Mouse (Mus musculus) hindbrain, embryonic 16.5 days (tissue): Measurements from ENCODE around the gene Slc25a51. TPM values are rescaled to one million over a fixed set of nuclear protein-coding genes. Genes with fewer than 3 reads are reported as not detected.

Source experiments
- ATAC-seq: fragments of 200-750 bp; cut with Nextera tagmentation; 2 replicates; pipeline ENCODE4 v1.8.0; 2017; ENCODE audit warnings: moderate TSS enrichment, moderate library complexity
- H3K27ac ChIP-seq: fragments of 300-500 bp; sonication (generic); 2 replicates; pipeline ENCODE4 v1.5.1; 2014; ENCODE audit warnings: low read depth, mild to moderate bottlenecking, control low read depth, low read length, moderate library complexity
- H3K27me3 ChIP-seq: fragments of 300-500 bp; sonication (generic); replicated peaks from 2 replicates; pipeline ENCODE4 v1.6.1; 2014; ENCODE audit warnings: low read length; ENCODE audit not compliant: control insufficient read depth, insufficient read depth
- H3K36me3 ChIP-seq: fragments of 300-500 bp; sonication (generic); 2 replicates; pipeline ENCODE4 v1.6.1; 2014; ENCODE audit warnings: mild to moderate bottlenecking, low read length, moderate library complexity, mixed read lengths; ENCODE audit not compliant: control insufficient read depth, insufficient read depth
- H3K4me1 ChIP-seq: fragments of 300-500 bp; sonication (generic); 2 replicates; pipeline ENCODE4 v1.6.1; 2014; ENCODE audit warnings: low read depth, low read length; ENCODE audit not compliant: control insufficient read depth, insufficient read depth
- H3K4me2 ChIP-seq: fragments of 300-500 bp; sonication (generic); 2 replicates; pipeline ENCODE4 v1.6.1; 2014; ENCODE audit warnings: mild to moderate bottlenecking, low read length, control low read depth, moderate library complexity
- H3K4me3 ChIP-seq: fragments of 300-500 bp; sonication (generic); 2 replicates; pipeline ENCODE4 v1.5.1; 2014; ENCODE audit warnings: mild to moderate bottlenecking, low read length, control low read depth, moderate library complexity
- H3K9ac ChIP-seq: fragments of 300-500 bp; sonication (generic); 2 replicates; pipeline ENCODE4 v1.6.1; 2014; ENCODE audit warnings: low read depth, mild to moderate bottlenecking, control low read depth, low read length, moderate library complexity
- H3K9me3 ChIP-seq: fragments of 300-500 bp; sonication (generic); 2 replicates; pipeline ENCODE4 v1.6.1; 2014; ENCODE audit warnings: mild to moderate bottlenecking, low read length, moderate library complexity; ENCODE audit not compliant: control insufficient read depth
- WGBS: fragments of 180-500 bp; shearing (Covaris S2); extraction: QIAGEN DNeasy Blood & Tissue Kit; methylation state at CpG from one replicate; pipeline ENCODE4 v1.1.7; 2014; 5-methylcytosine and 5-hydroxymethylcytosine counted together
- polyA plus RNA-seq: library from polyadenylated mRNA; unstranded; fragments of >200 nt; fragmentation: Nextera tagmentation; extraction: Ambion mirVana; gene quantifications from 2 replicates; pipeline ENCODE4 v1.2.1, GENCODE M21; 2015

The Slc25a51 gene
- polyA plus RNA-seq, 1 experiment from 2014 or later = 59.4 TPM

DNA sequence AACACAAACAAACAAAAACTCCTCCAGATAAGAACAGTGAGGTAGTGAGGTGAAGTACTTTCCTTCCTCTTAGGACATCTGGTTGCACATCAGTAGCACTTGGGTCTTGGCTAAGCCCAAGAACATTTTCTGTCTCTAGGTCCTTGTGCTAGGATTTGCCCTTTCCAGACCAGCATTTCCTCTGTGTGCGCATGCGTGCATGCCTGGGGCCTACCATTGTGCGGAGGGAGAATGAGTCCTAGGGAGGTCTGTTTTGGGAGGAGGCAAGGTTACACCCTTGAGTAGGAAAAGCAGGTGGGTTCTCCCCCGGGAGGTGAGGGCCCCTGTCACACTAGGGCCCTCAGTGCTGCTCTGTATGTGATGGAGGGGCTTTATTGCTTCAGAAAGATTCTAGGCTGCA is 10.5 kb upstream of the Slc25a51 start:
- peaks cover 2% of the 10 kb centered on the region for H3K4me1 ChIP-seq
- H3K4me2 ChIP-seq = no peak overlapping the region
- H3K27me3 ChIP-seq = no peaks in the 10 kb centered on the region; the same call in 1 of the 2 replicates
- H3K9ac ChIP-seq = no peak overlapping the region
- WGBS = 80% methylated on average over 4 of the region's 4 CpGs
- H3K36me3 ChIP-seq = no peaks in the 10 kb centered on the region
- no peak overlapping the region for H3K4me3 ChIP-seq
- no peak overlapping the region for H3K27ac ChIP-seq
- H3K9me3 ChIP-seq = no peaks in the 10 kb centered on the region
- ATAC-seq = no peak

- Histone ChIP-seq H3K4me2 (peak overlapping the region; percentile 35), H3K36me3 (no peaks in the 10 kb centered on the region), H3K4me1 (peaks cover 2% of the 10 kb centered on the region), H3K9ac (peak overlapping the region; percentile 32; the same call in 1 of the 2 replicates), H3K9me3 (no peaks in the 10 kb centered on the region), H3K4me3 (no peak overlapping the region), H3K27me3 (no peaks in the 10 kb centered on the region; the same call in 1 of the 2 replicates), H3K27ac (no peak overlapping the region)
- peak; percentile 59 for ATAC-seq
- WGBS = 27% methylated on average over 10 of the region's 11 CpGs
Measured at GRCm38 (mm10) chr4:45418229-45418950, 9.8 kb upstream of the Slc25a51 start.

- H3K27me3 ChIP-seq = no peaks in the 10 kb centered on the region; the same call in 1 of the 2 replicates
- no peaks in the 10 kb centered on the region for H3K9me3 ChIP-seq
- H3K9ac ChIP-seq = no peak overlapping the region
- WGBS = 65% methylated on average over 7 of the region's 7 CpGs
- no peak overlapping the region for H3K4me2 ChIP-seq
- no peak overlapping the region for H3K27ac ChIP-seq
- peaks cover 2% of the 10 kb centered on the region for H3K4me1 ChIP-seq
- no peak for ATAC-seq
- H3K36me3 ChIP-seq = no peaks in the 10 kb centered on the region
- H3K4me3 ChIP-seq = no peak overlapping the region
Measured at GRCm38 (mm10) chr4:45416314-45416713, 7.7 kb upstream of the Slc25a51 start.

DNA sequence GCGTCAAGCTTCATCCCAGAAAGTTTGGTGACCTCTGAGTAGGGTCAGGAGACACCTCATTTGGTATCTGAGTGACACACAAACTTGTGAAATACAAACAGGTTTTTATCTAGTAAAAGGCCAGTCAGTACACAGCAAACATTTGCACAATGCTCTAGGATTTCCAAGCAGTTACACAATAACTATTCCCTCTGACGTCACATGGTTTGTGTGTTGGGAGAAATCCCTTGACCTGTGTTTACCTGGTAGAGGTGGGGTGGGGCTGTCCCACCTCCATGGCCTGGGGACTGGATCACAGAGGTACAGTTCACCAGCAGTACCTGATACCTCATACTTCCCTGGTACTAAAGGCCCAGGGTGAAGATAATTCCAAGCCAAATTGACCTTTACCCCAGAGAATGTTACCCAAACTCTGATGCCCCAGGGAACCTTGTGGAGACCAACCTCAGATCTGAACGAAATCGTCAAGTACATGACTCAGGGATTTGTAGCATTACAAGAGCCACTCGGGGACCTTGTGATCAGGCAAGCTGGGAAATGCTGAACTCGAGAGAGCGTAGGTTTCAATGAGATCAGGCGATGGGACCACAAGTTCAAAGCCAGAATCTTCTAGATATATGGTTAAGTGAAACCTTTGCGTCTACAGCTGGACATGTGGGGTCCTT is 5.2 kb upstream of the Slc25a51 start:
- no peak overlapping the region for H3K9ac ChIP-seq
- 85% methylated on average over 9 of the region's 9 CpGs for WGBS
- H3K36me3 ChIP-seq = no peaks in the 10 kb centered on the region
- no peaks in the 10 kb centered on the region; the same call in 1 of the 2 replicates for H3K27me3 ChIP-seq
- peaks cover 2% of the 10 kb centered on the region; the same call in 1 of the 2 replicates for H3K4me1 ChIP-seq
- H3K4me3 ChIP-seq = no peak overlapping the region
- no peak overlapping the region for H3K4me2 ChIP-seq
- H3K9me3 ChIP-seq = no peaks in the 10 kb centered on the region
- H3K27ac ChIP-seq = no peak overlapping the region
- no peak for ATAC-seq

GRCm38 (mm10) chr4:45412433-45413192 is 4.0 kb upstream of the Slc25a51 start:
- WGBS = 73% methylated on average over 16 of the region's 16 CpGs
- Histone ChIP-seq H3K9me3 (no peaks in the 10 kb centered on the region), H3K9ac (no peak overlapping the region), H3K4me1 (peaks cover 2% of the 10 kb centered on the region), H3K4me2 (no peak overlapping the region), H3K36me3 (no peaks in the 10 kb centered on the region), H3K27me3 (no peaks in the 10 kb centered on the region; the same call in 1 of the 2 replicates), H3K27ac (no peak overlapping the region), H3K4me3 (no peak overlapping the region)
- no peak for ATAC-seq

- ATAC-seq = no peak
- no peaks in the 10 kb centered on the region; the same call in 1 of the 2 replicates for H3K27me3 ChIP-seq
- H3K27ac ChIP-seq = no peak overlapping the region
- no peak overlapping the region for H3K9ac ChIP-seq
- no peaks in the 10 kb centered on the region for H3K9me3 ChIP-seq
- WGBS = 90% methylated on average over 8 of the region's 8 CpGs
- no peaks in the 10 kb centered on the region for H3K36me3 ChIP-seq
- peaks cover 15% of the 10 kb centered on the region for H3K4me1 ChIP-seq
- no peak overlapping the region for H3K4me2 ChIP-seq
- no peak overlapping the region for H3K4me3 ChIP-seq
Measured at GRCm38 (mm10) chr4:45411181-45411790, 2.7 kb upstream of the Slc25a51 start.

GRCm38 (mm10) chr4:45409270-45409669 is 704 bp upstream of the Slc25a51 start:
- peak overlapping the region; percentile 94 for H3K27ac ChIP-seq
- under 1% methylated on average over 10 of the region's 10 CpGs for WGBS

DNA sequence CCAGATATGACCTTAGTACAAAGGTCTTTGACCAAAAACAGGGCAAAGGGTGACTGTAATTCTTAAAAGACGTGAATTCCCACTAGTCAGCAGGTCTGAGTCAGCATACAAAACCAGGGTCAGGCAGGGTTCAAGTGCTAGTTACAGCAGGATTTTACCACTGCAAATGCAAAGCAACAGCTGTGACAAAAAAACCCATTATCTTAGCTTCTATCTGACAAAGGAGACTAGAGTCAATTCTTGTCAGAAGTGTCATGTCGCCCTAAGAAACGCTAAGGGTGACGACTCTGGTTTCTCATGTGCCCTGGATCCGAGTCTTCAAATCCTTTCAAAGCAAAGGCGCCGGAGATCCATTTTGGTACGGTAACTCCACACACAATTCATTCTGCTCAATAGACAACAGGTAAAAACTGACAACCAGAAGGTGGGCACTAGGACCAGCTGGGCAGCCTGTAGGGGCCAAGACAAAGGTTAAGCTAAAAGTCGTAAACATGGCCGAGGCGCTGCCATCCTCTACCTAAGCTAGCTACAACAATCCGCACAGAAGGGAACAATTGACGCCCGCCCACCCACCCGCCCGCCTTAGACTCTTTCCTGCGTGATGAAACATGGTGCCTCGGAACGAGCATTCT is 747 bp downstream of the Slc25a51 start:
- Histone ChIP-seq H3K27me3 (no peaks in the 10 kb centered on the region), H3K9ac (peak overlapping the region; percentile 95), H3K9me3 (no peaks in the 10 kb centered on the region), H3K4me2 (peak overlapping the region; percentile 79), H3K4me3 (peak overlapping the region; percentile 95), H3K27ac (peak overlapping the region; percentile 94), H3K36me3 (peaks cover 13% of the 10 kb centered on the region), H3K4me1 (peaks cover 19% of the 10 kb centered on the region)
- no peak for ATAC-seq
- under 1% methylated on average over 19 of the region's 19 CpGs for WGBS

More at GRCm38 (mm10) chr4:45409270-45409669, 704 bp upstream of the Slc25a51 start:
- peaks cover 19% of the 10 kb centered on the region for H3K4me1 ChIP-seq
- no peaks in the 10 kb centered on the region for H3K9me3 ChIP-seq
- H3K27me3 ChIP-seq = no peaks in the 10 kb centered on the region
- no peak; the same call in 1 of the 2 replicates for ATAC-seq
- peak overlapping the region; percentile 79 for H3K4me2 ChIP-seq
- peak overlapping the region; percentile 95 for H3K4me3 ChIP-seq
- H3K36me3 ChIP-seq = peaks cover 2% of the 10 kb centered on the region
- H3K9ac ChIP-seq = peak overlapping the region; percentile 95
